Mouse (Mus musculus): Measurements from ENCODE around the gene Slco1a1. TPM values are rescaled to one million over a fixed set of nuclear protein-coding genes. Genes with fewer than 3 reads are reported as not detected.

Gene Slco1a1
- polyA plus RNA-seq, 1 experiment from 2014 or later: not detected

Other genes with a start within 250 kb of the Slco1a1 start
- not detected in 2 replicates for gene Gm5724, start 173.2 kb downstream of the Slco1a1 start, polyA plus RNA-seq (2014; fragmentation: Nextera tagmentation; extraction: Ambion mirVana)
- gene Slco1a4, start 90.8 kb downstream of the Slco1a1 start, polyA plus RNA-seq (2014; fragmentation: Nextera tagmentation; extraction: Ambion mirVana): 0.05 and 0.08 TPM in 2 replicates
- not detected in 2 replicates for gene Gm6614, start 64.5 kb upstream of the Slco1a1 start, polyA plus RNA-seq (2014; fragmentation: Nextera tagmentation; extraction: Ambion mirVana)

All from heart, embryonic 14.5 days (tissue).